Mouse (Mus musculus) granulocyte monocyte progenitor cell, adult 5-6 weeks (primary cell): ENCODE data around the gene Dync1i1. TPM values are rescaled to one million over a fixed set of nuclear protein-coding genes. Genes with fewer than 3 reads are reported as not detected.

Source experiments
- ATAC-seq: replicated peaks from 2 replicates; pipeline ENCODE4 v1.8.0; 2016; ENCODE audit warnings: mild to moderate bottlenecking, moderate TSS enrichment, inconsistent platforms; ENCODE audit not compliant: poor library complexity, severe bottlenecking
- total RNA-seq, 2 experiments: library from RNA; stranded (forward) in 1 of 2; stranded (reverse) in 1 of 2; fragments of 200-712, 200-1000 nt in 1 of 2; fragments of >200 nt in 1 of 2; fragmentation: Nextera tagmentation in 1 of 2; gene quantifications; 2 replicates each; pipeline ENCODE4 v1.2.3; 2014 to 2017

The Dync1i1 gene
- total RNA-seq, 2 experiments from 2014 or later = not detected

GRCm38 (mm10) chr6:5768576-5768975 is 43.1 kb downstream of the Dync1i1 start:
- no peak for ATAC-seq

DNA sequence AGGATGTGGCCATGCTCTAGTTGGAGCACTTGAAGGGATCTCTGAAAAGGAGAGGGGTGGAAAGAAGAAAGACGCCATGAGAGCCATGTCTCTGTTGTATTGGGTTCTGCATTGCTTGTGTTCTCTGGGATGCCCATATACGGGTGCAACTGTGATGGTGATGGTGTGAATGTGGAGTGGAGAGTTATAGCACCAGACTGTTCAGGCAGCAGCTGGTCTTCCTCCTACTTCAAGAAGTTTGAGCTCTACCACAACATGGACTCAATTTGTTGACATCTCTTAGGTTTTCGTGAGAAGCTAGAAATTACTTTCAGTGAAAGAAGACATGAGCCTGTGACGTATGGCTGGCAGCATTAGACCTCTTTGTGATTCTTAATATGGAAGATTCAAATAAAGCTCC is 44.8 kb downstream of the Dync1i1 start:
- ATAC-seq = no peak

DNA sequence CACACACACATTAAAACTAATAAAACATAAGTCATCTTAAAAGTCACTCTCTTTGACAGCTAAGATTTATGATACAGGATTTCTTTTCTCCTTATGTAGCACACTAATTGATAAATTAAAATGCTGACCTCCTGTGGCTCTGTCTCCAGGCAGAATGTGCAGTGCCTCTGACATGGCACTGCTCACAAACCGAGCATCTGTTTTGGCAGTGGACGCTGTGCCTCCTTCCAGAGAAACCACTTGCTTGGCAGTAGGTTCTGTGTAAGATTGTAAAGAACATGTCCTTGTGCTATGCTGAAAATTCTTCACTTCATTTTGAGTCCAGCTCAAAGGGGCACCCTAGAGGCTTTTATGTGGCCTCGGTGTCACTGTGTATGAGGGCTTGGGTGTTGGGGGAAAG is 50.0 kb downstream of the Dync1i1 start:
- ATAC-seq = no peak

DNA sequence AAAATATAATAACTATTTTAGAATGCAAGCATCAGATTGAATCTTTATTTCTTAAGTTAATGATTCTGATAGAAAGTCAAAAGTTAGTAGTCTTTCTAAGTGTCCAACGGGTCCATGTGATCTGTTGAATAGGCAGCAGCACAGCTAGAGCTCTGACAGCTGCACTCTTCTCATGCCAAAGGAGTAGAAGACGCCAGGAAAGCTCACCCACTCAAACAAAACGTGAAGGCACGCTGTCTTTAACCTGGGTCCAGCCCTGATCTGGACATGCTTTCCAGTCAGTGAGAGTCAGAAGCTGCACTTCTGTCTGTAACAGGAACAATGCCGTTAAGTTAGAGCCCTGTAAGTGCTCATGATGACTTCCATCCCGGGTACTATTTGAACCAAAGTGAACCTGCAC is 56.3 kb downstream of the Dync1i1 start:
- no peak for ATAC-seq

GRCm38 (mm10) chr6:5783830-5784229 is 58.4 kb downstream of the Dync1i1 start:
- no peak for ATAC-seq

DNA sequence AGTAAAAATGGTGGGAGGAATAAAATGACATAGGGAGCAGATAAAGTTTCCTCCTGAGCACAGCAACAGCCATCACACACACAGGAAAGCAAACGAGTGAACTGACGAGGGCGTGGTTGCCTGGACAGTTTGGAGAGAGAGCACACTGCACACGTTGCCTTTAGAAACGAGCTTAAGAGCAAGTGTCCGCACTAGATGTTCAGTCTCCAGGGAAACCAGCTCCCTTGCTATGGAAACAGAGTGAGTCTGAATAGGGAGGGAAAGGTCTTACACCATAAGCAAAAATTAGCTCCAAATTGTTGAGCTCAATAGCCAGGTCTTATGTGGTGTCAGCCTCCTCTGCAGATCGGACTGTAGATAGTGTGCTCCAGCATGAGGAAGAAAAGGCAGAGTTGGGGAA is 65.2 kb downstream of the Dync1i1 start:
- no peak for ATAC-seq

- ATAC-seq = no peak
These were observed 68.8 kb downstream of the Dync1i1 start for GRCm38 (mm10) chr6:5794106-5794753.

- no peak for ATAC-seq
These were observed 69.9 kb downstream of the Dync1i1 start for GRCm38 (mm10) chr6:5795314-5795713.

DNA sequence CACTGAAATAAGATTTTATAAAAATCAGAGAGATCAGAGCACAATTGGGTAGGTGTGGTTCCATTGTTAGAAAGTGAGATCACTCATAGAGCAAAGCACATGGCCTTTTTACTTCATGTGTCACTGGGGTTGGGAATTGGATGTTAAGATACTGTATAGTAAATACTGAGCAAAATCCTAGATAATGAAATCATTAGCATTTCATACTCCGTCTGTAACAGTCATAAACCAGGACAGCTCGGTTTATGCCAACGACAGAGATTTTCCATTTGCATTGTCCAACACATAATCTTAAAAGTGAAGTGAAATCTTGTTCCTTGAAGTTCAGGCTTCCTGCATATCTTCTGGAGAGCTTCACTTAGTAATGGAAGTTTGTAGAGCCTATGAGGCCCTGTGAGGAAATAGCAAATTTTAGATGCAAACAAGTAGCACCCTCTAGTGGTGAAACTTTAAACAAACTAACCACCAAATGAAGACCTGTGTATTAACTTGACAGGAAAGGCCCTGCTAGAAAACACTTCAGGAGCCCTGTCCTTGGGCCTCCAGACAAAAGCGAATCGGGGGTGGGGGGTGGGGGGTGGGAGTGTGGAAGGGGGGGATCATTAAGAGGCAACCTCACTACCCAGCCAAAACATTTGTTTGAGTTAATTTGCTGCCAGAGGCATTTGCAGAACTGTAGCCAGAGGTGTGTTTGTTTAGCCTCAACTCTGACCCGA is 76.8 kb downstream of the Dync1i1 start:
- no peak; the same call in 1 of the 2 replicates for ATAC-seq

DNA sequence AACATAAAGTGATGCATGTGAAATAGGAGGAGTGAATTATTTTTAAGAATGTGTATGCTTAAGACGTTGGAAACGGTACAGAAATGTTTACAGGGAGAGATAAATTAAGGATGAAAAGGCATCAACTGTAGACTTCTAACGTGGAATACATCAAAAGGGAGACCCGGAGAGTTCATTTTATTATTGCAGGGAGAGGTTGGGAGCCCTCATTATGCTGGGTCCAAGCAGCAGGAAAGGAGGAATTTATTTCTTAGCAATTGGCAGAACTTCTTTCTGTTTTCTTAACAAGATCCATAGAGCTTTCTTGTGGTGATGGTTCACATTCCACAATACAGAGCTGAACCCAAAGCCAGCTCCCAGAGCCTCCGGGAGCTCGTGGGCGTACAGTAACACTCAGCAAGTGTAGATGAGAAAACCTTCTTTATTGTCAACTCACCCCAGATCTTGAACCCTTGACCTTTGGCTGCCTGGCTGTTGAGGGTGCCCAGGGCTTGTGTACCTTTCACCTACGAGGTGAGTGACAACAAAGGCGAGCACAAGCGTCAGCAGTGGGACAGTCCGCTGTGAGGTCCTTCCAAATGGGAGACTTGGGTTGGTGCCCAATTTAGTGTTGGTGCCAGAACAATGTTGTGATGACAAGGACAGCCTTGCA is 77.5 kb downstream of the Dync1i1 start:
- no peak for ATAC-seq

GRCm38 (mm10) chr6:5808008-5808421 is 82.6 kb downstream of the Dync1i1 start:
- ATAC-seq = no peak

DNA sequence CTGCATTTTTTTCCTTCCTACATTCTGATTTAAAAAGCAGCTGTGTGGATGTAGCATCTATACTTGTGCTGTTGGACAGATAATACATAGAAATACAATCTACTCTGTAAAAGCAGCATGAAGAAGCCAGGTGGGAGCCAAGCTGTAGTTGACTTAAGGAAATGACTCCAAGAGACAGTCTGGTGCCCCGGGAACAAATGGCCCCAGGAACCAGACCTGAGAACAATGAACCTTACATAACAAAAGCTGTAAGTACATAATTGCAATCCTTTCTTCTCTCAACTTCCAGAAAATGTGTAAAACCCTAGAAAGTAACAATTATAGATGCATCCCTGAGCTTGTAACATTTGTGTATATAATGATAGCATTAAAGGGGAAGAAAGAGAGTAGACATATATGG is 86.6 kb downstream of the Dync1i1 start:
- ATAC-seq = no peak

DNA sequence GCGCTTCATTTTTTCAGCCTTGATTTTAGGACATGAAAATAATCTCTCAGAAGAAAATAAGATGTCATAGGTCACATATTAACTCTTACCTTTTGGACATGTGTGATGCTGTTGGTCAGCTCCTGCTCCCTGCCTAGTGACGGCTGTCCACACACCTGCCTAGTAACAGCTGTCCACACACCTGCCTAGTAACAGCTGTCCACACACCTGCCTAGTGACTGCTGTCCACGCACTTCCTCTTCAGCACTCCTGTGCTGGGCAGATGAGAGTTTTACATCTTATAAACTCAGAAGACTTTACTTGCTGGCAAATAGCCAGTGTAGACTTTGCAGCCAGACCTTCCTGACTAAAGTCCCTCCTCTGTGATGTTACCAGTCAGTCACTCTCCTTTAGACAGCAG is 94.2 kb downstream of the Dync1i1 start:
- no peak for ATAC-seq

GRCm38 (mm10) chr6:5825461-5825860 is 100.0 kb downstream of the Dync1i1 start:
- no peak for ATAC-seq

GRCm38 (mm10) chr6:5827064-5827463 is 101.6 kb downstream of the Dync1i1 start:
- ATAC-seq = no peak

DNA sequence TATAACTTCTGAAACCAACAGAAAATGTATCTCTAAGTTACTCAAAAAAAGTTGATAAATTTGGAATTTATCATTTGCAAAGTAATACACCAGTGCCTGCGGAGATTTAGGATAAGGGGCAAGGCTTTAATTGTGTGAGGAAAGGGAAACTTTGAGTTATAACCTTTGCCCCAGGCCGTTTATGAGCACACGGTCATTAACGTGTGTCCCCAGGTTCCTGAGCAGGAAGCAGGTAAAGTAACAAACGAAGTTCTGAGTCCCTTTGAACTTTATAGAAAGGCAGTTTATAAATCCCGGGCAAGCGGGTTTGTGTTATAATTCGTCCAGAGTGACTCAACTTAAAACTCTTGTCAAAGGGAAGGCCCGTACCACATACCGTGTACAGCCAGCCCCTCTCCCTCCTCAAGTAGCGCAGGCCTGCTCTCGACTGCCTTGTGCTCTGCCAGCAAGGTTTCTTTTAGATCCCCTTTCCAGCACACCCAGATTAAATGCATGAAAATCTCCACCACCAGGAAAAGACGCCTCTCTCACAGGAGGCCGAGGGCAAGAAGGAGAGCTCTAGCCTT is 103.1 kb downstream of the Dync1i1 start:
- ATAC-seq = no peak

GRCm38 (mm10) chr6:5829148-5829547 is 103.7 kb downstream of the Dync1i1 start:
- ATAC-seq = no peak

DNA sequence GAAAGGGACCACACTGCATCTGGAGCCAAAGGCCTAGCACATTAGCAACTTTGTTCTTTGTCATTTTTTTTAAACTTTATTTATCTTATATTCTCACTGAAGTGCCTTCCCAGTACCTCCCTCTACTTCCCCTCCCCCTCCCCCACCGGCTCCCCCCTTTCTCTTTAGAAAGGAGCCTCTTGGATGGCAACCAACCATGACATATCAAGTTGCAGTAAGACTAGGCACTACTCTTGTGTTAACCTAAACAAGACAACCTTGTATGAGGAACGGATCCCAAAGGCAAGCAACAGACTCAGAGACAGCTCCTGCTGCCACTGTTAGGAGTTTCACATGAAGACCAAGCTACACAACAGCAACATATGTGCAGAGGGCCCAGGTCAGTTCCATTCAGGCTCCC is 105.3 kb downstream of the Dync1i1 start:
- ATAC-seq = no peak

- ATAC-seq = no peak
These were observed 105.8 kb downstream of the Dync1i1 start for GRCm38 (mm10) chr6:5831233-5831632.

DNA sequence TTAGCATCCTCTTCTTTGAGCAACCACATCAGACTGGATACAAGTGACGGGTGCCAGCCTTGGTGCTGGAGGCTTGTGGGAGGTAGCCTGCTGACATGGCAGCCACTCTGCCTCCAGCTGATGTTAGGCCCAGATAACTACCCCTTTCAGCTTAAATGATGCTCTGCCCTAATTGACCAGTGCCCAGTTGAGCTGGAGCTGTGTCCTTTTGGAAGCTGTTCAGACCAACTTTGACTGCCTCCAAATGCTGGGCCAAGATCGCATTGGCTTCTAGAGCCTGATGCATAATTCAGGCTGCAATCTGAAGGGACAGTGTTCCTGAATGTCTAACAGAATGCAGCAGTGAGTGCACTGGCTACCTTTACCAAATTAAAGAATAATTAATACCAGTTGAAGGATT is 107.4 kb downstream of the Dync1i1 start:
- ATAC-seq = no peak

DNA sequence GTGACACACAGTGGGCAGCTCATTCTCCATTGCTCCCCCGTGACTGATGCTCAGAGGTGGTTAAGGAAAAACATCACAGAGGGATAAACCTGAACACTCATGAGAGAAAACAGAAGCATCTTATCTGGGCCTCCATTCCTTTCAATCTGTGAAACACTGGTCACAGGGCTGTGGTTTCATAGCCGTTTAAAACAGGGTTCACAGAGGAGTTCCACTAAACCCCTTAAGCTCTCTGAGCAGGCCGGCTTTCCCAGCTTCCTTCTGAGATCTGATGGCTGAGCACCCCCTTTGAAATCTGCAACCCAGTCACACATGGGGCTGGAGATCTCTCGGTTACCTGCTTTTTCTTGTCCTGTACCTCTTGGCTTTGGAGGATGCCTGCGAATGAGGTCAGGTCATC is 117.0 kb downstream of the Dync1i1 start:
- no peak for ATAC-seq
